Mouse (Mus musculus) lung, postnatal 14 days (tissue): ENCODE data around the gene Fkbpl.

Experiments
- DNase-seq: peaks from one replicate; pipeline ENCODE4 v3.0.0; 2021

Fkbpl gene

DNA sequence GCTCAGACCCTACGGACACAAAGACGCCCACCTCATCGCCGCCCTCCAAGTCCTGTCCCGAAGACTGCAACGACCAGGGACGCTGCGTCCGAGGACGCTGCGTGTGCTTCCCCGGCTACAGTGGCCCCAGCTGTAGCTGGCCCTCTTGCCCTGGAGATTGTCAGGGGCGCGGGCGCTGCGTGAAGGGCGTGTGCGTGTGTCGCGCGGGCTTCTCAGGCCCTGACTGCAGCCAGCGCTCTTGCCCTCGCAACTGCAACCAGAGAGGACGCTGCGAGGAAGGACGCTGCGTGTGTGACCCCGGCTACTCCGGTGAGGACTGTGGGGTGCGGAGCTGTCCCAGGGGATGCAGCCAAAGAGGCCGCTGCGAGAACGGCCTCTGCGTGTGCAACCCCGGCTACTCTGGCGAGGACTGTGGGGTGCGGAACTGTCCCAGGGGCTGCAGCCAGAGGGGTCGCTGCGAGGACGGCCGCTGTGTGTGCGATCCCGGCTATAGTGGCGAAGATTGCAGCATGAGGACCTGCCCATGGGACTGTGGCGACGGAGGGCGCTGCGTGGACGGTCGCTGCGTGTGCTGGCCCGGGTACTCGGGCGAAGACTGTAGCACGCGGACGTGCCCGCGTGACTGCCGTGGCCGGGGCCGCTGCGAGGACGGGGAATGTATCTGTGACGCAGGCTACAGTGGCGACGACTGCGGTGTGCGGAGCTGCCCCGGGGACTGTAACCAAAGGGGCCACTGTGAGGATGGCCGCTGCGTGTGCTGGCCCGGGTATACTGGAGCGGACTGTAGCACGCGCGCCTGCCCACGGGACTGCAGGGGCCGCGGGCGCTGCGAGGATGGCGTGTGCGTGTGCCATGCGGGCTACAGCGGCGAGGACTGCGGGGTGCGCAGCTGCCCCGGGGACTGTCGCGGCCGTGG is 26.8 kb downstream of the Fkbpl start:
- DNase-seq = no peak

- DNase-seq = no peak
Measured at GRCm38 (mm10) chr17:34672246-34672792, 27.8 kb downstream of the Fkbpl start.

DNA sequence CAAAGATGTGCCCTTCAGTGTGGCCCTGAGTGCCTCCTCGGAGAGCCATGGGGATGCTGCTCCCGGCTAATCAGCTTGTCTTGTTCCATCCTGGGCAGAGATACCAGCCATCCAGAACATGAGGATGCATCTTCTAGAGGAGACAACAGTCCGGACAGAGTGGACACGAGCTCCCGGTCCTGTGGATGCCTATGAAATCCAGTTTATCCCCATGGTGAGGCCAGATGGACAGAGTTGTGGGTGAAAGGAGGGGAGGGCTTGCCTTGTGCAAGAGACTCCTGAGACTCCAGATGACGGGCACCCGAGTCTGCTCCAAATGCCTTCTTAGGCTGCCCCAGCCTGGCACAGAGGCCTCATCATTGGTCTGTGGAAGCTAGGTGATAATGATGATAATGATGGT is 28.6 kb downstream of the Fkbpl start:
- DNase-seq = no peak

DNA sequence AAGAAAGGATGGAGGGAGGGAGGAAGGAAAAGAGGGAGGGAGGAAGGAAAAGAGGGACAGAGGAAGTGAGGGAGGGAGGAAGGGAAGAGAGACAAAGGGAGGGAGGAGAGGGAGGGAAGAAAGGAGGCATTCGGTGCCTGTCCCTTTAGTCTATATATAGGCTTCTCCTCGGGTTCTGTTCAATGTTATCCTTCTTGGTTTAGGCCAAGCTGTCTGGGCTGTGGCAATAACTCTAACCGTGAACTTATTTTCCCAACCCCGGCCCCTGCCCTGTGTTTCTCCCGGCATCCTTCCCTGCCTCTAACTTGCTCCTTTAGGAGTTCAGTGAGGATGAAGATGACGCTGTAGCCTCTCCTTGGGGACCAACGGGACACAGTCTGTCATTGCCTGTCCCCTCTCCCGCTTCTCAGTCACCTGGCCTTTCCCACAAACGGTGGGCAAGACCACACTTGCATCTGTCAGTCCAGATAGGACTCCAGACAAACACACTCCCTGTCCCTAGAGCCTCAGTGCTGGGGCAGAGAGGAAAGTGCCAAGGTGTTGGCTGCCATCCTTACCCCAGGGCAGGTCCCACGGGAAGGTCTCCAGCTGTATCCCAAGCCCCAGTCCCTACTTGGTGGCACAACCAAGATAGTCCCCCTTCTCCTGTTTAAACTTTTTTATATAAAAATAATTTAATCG is 30.1 kb downstream of the Fkbpl start:
- no peak for DNase-seq

DNA sequence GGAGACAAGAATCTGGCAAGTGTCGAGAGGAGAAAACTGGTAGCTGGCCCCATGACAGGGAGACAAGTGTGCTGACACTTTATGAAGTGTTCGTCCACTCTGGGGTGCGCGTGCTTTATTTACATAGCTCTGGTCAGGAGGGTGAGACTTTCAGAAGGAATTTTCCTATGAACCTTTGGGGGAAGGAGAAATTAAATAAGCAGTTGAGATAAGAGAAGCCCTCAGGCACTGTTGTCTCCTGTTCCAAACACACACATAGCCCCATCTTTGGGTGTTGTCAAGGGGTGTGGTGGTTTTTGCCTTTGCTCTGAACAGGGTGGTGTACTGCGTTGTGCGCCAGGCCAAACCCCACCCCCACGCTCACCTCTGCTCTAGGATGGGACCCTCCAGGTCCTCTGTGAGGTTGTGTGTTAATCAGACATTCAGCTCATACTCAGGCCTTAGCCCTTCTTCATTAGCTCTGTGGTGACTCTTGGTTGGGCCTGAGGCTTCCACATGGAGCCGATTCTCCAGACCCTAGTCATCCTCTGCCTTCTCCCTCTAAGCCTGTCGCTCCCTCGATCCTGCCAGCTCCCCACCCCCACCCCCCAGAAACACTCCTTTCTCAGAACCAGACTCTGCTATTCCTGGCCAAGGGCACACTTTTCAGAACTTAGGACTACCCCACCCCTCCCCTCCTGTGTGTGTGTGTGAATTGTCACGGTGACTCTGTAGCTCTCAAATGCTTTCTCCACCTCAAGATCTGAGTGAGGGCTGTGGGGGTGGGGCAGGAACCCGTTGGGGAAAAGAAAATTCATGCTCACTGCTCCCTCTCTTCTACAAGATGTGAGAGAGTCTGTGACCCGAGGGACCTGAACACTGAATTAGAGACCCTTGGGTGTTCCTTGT is 30.9 kb downstream of the Fkbpl start:
- no peak for DNase-seq

DNA sequence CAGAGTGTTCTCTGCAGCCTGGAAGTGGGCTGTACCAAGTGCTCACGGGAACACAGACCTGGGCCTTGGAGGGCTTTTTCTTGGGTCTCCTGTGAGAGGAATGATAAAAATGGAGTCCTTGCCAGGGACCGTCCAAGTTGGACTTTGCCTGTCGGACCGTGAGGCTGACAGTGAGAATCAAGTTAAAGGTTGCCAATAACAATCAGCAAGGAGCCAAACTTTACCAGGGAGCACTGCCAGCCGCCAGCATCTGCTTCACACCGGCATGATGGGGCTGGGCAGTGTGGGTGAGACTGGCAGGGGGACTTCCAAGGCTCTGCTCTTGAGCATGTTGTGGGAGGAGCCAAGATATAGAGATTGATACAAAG is 31.5 kb downstream of the Fkbpl start:
- no peak for DNase-seq

GRCm38 (mm10) chr17:34676671-34677070 is 32.1 kb downstream of the Fkbpl start:
- no peak for DNase-seq

DNA sequence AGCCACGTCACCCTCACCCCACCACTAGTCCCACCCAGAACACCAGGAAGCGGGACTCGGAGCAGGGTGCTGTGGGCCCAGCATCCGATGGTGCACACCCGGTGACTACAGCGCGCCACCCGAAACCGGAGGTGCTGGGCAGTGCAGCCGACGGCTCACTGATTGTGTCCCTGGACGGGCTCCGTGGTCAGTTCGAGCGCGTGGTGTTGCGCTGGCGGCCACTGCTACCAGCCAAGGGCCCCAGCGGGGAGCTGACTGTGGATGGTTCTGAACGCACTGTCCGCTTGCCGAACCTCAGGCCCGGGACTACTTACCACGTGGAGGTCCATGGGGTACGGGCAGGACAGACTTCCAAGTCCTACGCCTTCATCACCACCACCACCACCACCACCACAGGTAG is 35.6 kb downstream of the Fkbpl start:
- no peak for DNase-seq

DNA sequence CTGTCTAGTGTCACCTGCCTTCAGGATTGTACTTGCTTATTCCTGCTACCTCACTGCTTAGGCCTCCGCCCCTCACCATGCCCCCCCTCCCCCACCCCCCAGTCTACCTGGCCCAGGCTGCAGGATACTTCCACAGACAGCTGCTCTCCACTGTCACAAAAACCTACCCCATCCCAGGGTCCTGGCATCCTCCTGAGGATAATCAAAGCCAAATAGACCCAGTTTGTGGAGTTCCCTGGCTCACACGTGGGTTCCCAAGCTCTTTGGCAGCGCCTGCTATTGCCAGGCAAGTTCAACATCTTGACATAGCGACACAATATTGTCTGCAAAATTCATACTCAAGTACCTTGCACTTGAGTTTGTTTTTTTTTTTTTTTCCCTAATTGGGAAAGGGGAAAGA is 36.1 kb downstream of the Fkbpl start:
- no peak for DNase-seq

- DNase-seq = no peak
Measured at GRCm38 (mm10) chr17:34681132-34681571, 36.6 kb downstream of the Fkbpl start.

- no peak for DNase-seq
Measured at GRCm38 (mm10) chr17:34681881-34682536, 37.4 kb downstream of the Fkbpl start.

DNA sequence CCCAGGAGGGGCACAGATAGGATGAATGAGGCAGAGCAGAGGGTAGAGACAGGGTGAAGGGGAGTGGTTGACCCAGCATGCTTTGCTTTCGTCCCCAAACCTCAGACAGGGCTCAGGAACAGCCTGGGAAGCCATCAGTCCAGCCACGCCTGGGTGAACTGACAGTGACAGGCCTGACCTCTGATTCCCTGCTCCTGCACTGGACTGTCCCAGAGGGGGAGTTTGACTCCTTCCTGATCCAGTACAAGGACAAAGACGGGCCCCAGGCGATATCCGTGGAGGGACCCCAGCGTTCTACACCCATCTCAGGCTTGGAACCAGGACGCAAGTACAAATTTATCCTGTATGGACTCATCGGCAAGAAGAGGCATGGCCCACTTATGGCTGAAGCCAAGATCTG is 38.6 kb downstream of the Fkbpl start:
- no peak for DNase-seq

DNA sequence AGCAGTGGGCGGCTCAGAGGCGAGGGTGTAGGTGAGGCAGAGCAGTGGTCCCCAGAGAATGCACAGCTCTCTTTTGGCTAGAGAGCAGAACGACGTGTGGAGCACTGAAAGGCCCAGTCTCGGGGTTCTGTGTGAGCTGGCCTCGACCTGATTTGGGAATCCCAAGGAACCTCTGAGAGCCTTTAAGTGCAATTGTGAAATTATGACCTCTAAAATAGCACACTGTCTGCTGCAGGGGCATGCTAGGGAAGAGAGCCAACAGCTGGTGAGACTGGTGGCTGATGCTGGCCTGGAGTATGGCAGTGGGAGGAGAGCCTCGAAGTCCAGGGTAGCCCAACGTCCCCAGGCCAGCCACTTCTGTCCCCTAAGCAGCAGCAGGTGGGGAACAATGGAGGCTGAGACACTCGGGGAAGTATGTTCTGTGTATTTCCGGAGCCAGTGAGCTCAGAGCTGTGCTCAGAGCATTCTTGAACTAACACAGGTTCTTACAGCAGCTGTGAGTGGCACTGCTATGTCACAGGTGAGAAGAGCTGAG is 39.2 kb downstream of the Fkbpl start:
- DNase-seq = no peak

DNA sequence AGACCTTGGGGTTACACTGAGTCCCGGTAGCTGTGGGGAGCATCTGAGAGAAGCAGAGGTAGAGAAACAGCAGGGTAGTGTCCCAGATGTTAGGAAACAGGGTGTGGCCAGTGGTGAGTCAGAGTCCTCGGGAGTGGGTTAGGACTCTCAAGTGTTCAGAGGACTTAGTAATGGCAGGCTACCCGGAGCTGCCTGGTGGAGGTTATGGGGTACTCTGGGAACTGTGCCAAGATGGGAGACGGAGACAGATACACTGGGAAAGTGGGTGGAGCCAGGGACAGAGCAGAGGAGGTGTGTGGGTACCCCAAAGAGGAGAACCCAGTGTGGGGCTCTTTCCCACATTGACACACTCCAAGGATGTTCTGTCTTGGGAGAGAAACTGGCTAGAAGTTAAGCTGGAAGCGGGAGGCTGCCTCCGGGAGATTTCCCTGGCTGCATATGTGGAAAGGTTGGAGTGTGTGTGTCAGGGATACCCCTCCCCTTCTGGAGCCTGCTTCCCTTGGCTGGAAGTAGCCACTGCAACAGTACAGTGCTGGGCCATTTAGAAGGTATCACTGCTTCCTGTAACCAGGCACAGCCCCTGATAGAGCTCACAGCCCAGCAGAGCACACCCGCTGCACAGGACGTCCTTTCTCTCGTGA is 39.8 kb downstream of the Fkbpl start:
- no peak for DNase-seq

- peak; percentile 74 for DNase-seq
Measured at GRCm38 (mm10) chr17:34685120-34686110, 40.9 kb downstream of the Fkbpl start.

- DNase-seq = no peak
Measured at GRCm38 (mm10) chr17:34688889-34689288, 44.3 kb downstream of the Fkbpl start.

DNA sequence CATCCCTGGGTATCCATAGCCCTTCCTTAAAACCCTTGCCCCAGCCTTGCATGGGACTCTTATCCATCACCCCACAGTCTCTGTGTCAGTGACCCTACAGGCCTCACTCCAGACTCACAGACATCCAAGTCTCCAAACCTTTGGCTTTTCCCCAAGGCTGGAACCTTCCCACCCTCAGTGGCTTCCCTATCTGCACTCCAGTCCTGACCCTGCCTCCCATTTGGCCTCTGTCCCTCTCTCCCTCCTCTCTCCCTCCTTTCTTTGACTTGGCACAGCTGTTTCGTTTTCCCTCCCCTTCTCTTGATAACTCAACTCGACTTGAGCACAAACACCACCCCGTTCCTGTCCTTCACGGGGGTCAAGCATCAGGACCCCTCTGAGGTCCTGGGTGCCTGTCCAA is 45.9 kb downstream of the Fkbpl start:
- peak; percentile 73 for DNase-seq

DNA sequence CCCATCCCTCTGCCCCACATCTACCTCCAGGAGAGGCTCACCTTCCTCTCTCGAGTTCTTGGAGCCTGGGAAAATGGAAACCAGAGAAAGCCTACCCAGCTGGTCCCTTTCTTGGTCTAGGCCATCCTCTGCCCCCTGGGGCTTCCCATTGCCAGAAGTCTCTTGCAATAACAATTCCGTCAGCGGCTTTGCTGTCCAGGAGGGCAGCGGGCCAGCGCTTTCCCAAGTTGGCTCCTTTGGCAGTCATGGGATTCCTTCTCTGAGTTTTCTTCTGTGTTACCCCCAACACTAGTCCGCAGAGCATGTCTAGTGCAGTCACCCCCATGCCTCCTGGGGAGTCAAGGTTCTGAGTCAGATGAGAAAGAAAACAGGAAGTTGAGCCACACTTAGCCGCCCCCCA is 48.3 kb downstream of the Fkbpl start:
- peak; percentile 81 for DNase-seq
